Mouse (Mus musculus) 416B (cell line): ENCODE results near the gene Slc4a1.
A peak's percentile ranks its signal among the peaks of the same experiment; 100 is the strongest.

ENCODE experiments used
- DNase-seq: peaks from one replicate; pipeline ENCODE4 v3.0.0; 2011; ENCODE audit warnings: low read depth

Gene Slc4a1

DNA sequence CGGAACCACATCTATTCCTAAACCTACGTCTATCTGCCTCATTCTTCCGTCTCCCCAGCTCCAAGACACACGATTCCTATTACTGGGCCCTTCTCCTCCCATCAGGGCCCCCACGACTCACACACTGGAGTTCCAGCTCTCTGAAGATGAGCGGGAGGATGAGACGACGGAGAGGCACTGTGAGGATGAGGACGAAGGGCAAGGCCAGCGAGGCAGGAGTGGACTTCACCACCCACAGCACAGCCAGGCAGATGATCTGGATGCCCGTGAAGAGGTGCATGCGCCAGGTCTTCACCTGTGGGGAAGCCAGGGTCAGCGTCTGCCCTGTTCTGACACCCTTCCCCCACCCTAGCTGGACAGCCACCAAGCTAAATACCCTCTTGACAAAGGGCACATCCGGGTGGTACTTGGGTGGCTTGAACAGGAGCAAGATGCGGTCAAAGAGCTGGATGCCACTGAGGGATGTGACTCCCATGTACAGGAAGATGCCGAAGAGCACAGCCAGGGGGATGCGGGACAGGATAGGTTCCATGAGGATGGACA lies 15.0 kb downstream of the Slc4a1 start:
- no peak for DNase-seq

DNA sequence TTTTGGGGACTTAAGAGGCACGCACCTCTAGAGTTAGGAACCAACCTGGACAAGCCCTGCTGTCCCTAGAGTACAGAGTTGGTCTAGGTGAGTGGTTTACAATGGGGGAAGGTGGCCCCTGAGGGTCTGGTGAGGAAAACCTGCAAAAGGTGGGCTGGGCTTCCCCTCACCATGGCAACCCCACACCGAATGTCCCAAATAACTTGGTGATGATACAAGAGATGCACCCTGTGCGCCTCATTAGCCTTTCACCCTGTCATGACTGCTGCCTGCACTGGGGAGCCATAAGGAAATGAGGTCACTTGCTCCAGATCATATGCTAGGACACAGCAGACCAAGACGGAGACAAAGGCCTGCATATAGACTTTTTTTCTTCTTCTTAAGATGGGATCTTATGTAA lies 15.6 kb downstream of the Slc4a1 start:
- DNase-seq, result no peak

- no peak for DNase-seq
Measured at GRCm38 (mm10) chr11:102349189-102349954, 16.6 kb downstream of the Slc4a1 start.

DNA sequence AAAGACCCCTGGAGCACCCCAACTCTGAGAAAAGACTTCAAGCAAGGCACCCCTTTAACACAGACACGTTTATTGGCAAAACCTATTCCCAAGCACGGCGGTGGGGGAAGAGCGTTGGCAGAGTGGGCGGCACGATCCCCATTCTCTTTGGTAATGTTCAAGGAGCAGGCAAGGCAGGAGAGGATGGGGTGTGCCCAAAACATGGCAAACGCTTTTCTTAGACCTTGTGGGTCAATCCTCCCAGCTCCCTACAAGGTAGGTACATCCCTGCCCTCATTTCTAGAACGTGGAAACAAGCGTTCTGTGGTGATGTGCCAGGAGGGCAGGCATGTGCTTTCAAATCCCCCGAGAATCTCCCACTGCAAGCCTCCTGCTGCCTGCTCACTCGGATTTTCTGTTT lies 17.2 kb downstream of the Slc4a1 start:
- DNase-seq, result no peak

GRCm38 (mm10) chr11:102348101-102348585 lies 17.9 kb downstream of the Slc4a1 start:
- no peak for DNase-seq

- DNase-seq, result no peak
Measured at GRCm38 (mm10) chr11:102347683-102348082, 18.3 kb downstream of the Slc4a1 start.

GRCm38 (mm10) chr11:102346926-102347325 lies 19.1 kb downstream of the Slc4a1 start:
- DNase-seq, result no peak

- DNase-seq, result no peak
Measured at GRCm38 (mm10) chr11:102344458-102344857, 21.5 kb downstream of the Slc4a1 start.

GRCm38 (mm10) chr11:102342742-102343141 lies 23.3 kb downstream of the Slc4a1 start:
- DNase-seq, result no peak

GRCm38 (mm10) chr11:102341101-102341500 lies 24.9 kb downstream of the Slc4a1 start:
- no peak for DNase-seq

- no peak for DNase-seq
Measured at GRCm38 (mm10) chr11:102339624-102340023, 26.4 kb downstream of the Slc4a1 start.

- DNase-seq, result no peak
Measured at GRCm38 (mm10) chr11:102339195-102339594, 26.8 kb downstream of the Slc4a1 start.

GRCm38 (mm10) chr11:102338561-102338960 lies 27.4 kb downstream of the Slc4a1 start:
- DNase-seq, result peak; percentile 96

- DNase-seq, result no peak
Measured at GRCm38 (mm10) chr11:102337921-102338320, 28.1 kb downstream of the Slc4a1 start.

GRCm38 (mm10) chr11:102336191-102336590 lies 29.8 kb downstream of the Slc4a1 start:
- no peak for DNase-seq

DNA sequence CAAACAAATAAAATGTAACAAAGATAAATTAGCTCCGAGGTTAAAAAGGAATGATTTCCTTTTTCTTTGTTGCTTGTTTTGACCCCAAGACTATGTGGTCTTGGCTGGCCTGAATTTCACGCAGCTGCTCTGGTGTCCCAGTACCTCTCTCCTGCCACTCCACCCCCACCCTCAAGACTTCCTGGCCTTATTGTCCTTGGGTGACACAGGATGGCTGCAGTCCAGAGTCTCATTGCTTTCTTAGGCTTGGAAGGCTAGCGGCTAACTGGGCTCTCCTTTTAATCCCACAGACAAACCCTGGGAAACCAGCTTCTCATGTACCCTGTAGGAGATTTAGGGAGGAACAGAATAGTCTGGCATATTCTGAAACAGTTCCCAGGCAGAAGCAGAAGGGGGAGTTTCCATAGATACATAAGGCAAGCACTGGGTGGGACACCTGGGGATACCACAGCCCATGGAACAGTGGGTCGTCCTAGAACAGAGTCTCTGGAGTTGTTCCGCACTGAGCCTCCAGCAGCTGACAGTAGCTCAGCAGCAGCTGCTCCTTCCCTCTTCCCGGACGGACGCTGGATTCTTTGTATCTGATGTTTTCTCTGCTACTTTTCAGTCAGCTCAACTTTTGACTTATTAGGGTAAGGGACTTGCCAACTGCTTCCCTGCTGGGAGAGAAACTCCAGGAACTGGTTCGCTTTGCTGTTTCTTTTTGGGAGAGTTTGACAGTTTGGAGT lies 30.9 kb downstream of the Slc4a1 start:
- DNase-seq, result no peak

DNA sequence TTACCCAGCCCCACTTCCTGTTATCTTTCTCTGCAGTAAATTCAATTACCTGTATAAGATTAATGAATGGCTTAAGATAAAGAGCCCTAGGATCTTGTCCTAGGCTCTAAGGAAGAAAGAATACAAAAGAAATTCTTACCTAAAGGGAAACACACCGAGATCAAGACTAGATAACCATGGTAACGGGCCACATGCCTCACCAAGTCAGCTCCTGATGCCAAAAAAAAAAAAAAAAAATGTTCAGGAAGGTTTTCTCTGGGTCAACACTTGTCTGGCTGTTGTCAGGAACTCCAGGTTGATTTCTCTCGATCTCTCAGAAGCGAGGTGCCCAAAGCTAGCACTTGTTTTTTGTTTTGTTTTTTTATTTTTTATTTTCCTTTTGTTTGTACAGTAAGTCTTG lies 32.0 kb downstream of the Slc4a1 start:
- DNase-seq, result no peak

DNA sequence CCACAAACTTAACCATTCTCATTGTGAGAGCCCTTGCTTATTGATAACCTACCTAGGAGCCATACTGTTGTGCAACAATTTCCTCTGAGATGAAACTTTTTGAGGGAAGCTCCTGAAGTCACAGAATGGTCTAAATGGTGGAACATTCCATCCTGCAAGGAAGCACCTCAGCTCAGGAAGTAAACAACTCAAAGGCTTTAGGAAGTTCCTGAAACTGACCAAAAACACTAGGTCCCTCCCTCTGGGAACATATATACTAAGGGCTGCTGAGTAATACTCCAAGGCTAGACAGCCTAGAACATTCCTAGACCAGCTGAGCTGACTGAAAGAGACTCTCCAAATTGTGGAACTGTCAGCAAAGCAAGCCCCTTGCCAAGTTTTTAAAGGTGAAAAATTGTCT lies 32.9 kb downstream of the Slc4a1 start:
- DNase-seq, result no peak

DNA sequence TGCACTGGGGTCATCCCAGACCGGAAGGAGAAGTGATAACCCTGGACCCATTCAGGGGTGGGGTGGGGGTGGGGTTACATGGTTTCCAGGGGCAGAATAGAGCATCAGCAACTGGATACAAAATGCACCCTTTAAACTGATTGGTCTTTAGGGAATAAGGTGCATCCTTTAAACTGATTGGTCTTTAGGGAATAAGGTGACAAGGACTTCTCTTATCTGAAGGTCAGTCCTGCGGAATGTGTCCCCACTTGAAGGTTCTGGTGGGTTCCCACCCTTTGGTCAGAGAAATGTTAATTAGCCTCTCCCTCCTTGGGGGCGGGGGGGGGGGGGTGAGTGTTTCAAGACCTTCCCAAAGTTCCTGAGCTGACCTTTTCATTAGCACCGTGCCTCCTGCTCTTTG lies 34.2 kb downstream of the Slc4a1 start:
- no peak for DNase-seq

GRCm38 (mm10) chr11:102330039-102330438 lies 36.0 kb downstream of the Slc4a1 start:
- no peak for DNase-seq

DNA sequence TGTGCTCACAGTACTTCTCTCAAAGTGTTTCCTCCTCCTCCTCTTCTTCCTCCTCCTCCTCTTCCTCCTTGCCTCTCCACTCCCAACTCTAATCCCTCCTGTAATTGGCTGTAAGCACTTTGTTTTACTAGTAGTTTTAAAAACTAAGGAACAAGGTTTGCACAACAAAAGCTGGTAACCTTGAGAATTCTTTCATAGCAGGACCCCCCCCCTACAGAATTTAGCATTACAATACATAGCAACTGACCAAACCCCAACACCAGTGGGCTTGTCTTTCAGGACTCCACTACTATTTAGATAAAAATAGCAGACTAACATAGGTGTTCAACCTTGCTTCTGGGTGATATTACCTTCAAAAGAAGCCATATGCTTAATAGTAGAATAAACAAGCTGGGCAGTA lies 36.5 kb downstream of the Slc4a1 start:
- no peak for DNase-seq

- no peak for DNase-seq
Measured at GRCm38 (mm10) chr11:102327839-102328238, 38.2 kb downstream of the Slc4a1 start.

- DNase-seq, result no peak
Measured at GRCm38 (mm10) chr11:102327250-102327649, 38.8 kb downstream of the Slc4a1 start.
